In the genomic region with DNA sequence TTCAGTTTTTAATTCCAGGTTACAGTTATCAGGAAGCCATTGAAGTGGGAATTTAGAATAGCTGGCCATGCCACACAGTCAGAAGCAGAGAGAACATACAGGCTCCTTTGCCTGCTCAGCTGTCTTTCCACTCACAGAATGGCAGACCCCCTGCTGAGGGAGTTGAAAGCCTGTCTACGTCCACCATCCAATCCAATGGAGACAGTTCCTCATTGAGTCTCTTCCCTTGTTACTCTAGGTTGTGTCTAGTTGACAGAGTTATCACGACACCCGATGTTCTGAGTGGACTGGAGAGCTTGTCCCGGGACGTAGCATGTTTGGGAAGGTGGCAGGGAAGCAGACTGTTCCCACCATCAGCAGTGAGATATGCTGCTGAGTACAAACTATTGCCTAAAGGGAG, we compare ENCODE assay signal across 33 mouse cellular contexts. TPM values are rescaled to one million over a fixed set of nuclear protein-coding genes. Genes with fewer than 3 reads are reported as not detected.
DNase-seq lines count a peak whose midpoint lies in the region; TF ChIP-seq lines count a peak whose summit lies in the region.
"Had no signal": no experiment of that assay in that cellular context is flagged by ENCODE, and none has a peak within 500 bp of the region (broad histone marks: within the 10 kb centered on the region; RNA-seq: fewer than 3 reads in every experiment).

No protein-coding gene starts in this region.

- no peak for DNase-seq in layer of hippocampus, adult 2 months (ENCODE audit: low spot score in 2 of 2)
- DNase-seq in layer of hippocampus, postnatal 10 days (ENCODE audit: low spot score in 2 of 2): no peak
- DNase-seq in retina, postnatal 1 day: peak; percentile 25
- no peak for DNase-seq in retina, embryonic 14.5 days (ENCODE audit: low spot score)
- no peak for DNase-seq in ovary, adult 18-20 months (ENCODE audit: low spot score)
- DNase-seq in kidney, adult 8-10 months: no peak
- DNase-seq: adrenal gland, postnatal 14 days; B cell, adult 2 months; cerebellum, adult 11 months; cerebellum, adult 9-10 months; cerebellum, postnatal 36 days; gastrocnemius, postnatal 36 days; heart, postnatal 14 days; kidney, adult 9 months; kidney, postnatal 14 days; liver; right cerebral cortex, adult 18-20 months; thymus, postnatal 4 days had no signal

- H3K79me2 ChIP-seq in macrophage (ENCODE audit: inconsistent target): peaks cover 2% of the 10 kb centered on the region; the same call in 1 of the 2 replicates

- H3K36me3 ChIP-seq in macrophage (ENCODE audit: inconsistent target): peaks cover 1% of the 10 kb centered on the region; the same call in 1 of the 2 replicates
- H3K36me3 ChIP-seq: lung, embryonic 15.5 days; midbrain, embryonic 13.5 days had no signal

- 82% methylated on average over 5 of the region's 5 CpGs for WGBS in macrophage (ENCODE audit: missing documents)

- TF ChIP-seq CTCF in layer of hippocampus, adult 2 months (conservative IDR thresholded peaks at IDR 0.05): no peak

- H3K4me3 ChIP-seq in layer of hippocampus, adult 2 months: no peak overlapping the region
- H3K4me3 ChIP-seq in macrophage (ENCODE audit: inconsistent target): no peak overlapping the region
- H3K4me3 ChIP-seq: forebrain, embryonic 13.5 days; lung, embryonic 15.5 days; midbrain, embryonic 13.5 days had no signal

- 0 out of 2 replicates have a peak overlapping the region, but pooled peaks have one; percentile 7 for H3K27ac ChIP-seq in layer of hippocampus, adult 2 months
- peak overlapping the region; percentile 96 for H3K27ac ChIP-seq in macrophage
- H3K27ac ChIP-seq: forebrain, embryonic 13.5 days; hindbrain, postnatal 0 days; liver, embryonic 14.5 days; lung, embryonic 15.5 days; midbrain, embryonic 13.5 days had no signal

RNA-seq across cellular contexts. Expression of a gene that starts 4.8 kb away (rescaled TPM):
- 1 to 10 TPM; 1.7 to 2.4 TPM for total RNA-seq in layer of hippocampus, adult 2 months (2021)
- total RNA-seq in layer of hippocampus, postnatal 10 days (2021): under 1 TPM; 0.54 to 0.80 TPM
- total RNA-seq in macrophage (2018; cell fraction: chromatin; rRNA removed): 100 to 1,000 TPM in 11 of 26 experiments, 10 to 100 TPM in 14, 1 to 10 TPM in 1; 9.6 to 286 (median 85.2) TPM
- total RNA-seq in macrophage (2018; cell fraction: cytosol; rRNA removed): 100 to 1,000 TPM in 13 of 26 experiments, 10 to 100 TPM in 13; 35.3 to 269 (median 99.3) TPM
- 100 to 1,000 TPM in 15 of 26 experiments, 10 to 100 TPM in 11; 38.6 to 490 (median 169) TPM for total RNA-seq in macrophage (2018; cell fraction: nucleus; rRNA removed)
- 34.5 to 71.7 TPM (median 59.9 TPM) in 3 replicates for polyA plus RNA-seq in macrophage (2018)

RNA-seq across cellular contexts. Expression of a gene that starts 7.5 kb away (rescaled TPM):
- 1 to 10 TPM; 5.2 to 6.0 TPM for total RNA-seq in layer of hippocampus, adult 2 months (2021)
- total RNA-seq in layer of hippocampus, postnatal 10 days (2021): 1 to 10 TPM; 2.4 to 2.9 TPM
- total RNA-seq in macrophage (2018; cell fraction: chromatin; rRNA removed): 100 to 1,000 TPM in 18 of 26 experiments, 10 to 100 TPM in 8; 50.2 to 670 (median 341) TPM
- total RNA-seq in macrophage (2018; cell fraction: cytosol; rRNA removed): 1,000 to 10,000 TPM in 9 of 26 experiments, 100 to 1,000 TPM in 17; 312 to 1,199 (median 634) TPM
- 1,000 to 10,000 TPM in 10 of 26 experiments, 100 to 1,000 TPM in 16; 253 to 1,712 (median 806) TPM for total RNA-seq in macrophage (2018; cell fraction: nucleus; rRNA removed)
- polyA plus RNA-seq in macrophage (2018): 196 to 602 TPM (median 274 TPM) in 3 replicates

RNA-seq across cellular contexts. Expression of a gene that starts 17.4 kb away (rescaled TPM):
- total RNA-seq in layer of hippocampus, adult 2 months (2021): 10 to 100 TPM in 1 of 2 experiments, 1 to 10 TPM in 1; 9.1 to 10.3 TPM
- total RNA-seq in layer of hippocampus, postnatal 10 days (2021): 1 to 10 TPM; 8.2 to 9.0 TPM
- total RNA-seq in macrophage (2018; cell fraction: chromatin; rRNA removed): 100 to 1,000 TPM in 12 of 26 experiments, 10 to 100 TPM in 14; 10.8 to 389 (median 88.2) TPM
- total RNA-seq in macrophage (2018; cell fraction: cytosol; rRNA removed): 1,000 to 10,000 TPM in 3 of 26 experiments, 100 to 1,000 TPM in 22, 10 to 100 TPM in 1; 90.6 to 1,092 (median 380) TPM
- 100 to 1,000 TPM in 15 of 26 experiments, 10 to 100 TPM in 11; 33.8 to 808 (median 308) TPM for total RNA-seq in macrophage (2018; cell fraction: nucleus; rRNA removed)
- 56.5 to 198 TPM (median 94.0 TPM) in 3 replicates for polyA plus RNA-seq in macrophage (2018)

RNA-seq across cellular contexts. Expression of a gene that starts 17.6 kb away (rescaled TPM):
- not detected for total RNA-seq in layer of hippocampus, adult 2 months (2021)
- total RNA-seq in layer of hippocampus, postnatal 10 days (2021): not detected
- 1 to 10 TPM in 14 of 26 experiments, under 1 TPM in 5, not detected in 7; 0.55 to 7.0 (median 2.0) TPM for total RNA-seq in macrophage (2018; cell fraction: chromatin; rRNA removed)
- total RNA-seq in macrophage (2018; cell fraction: cytosol; rRNA removed): under 1 TPM in 10 of 26 experiments, not detected in 16; 0.08 to 0.33 (median 0.10) TPM
- 1 to 10 TPM in 16 of 26 experiments, under 1 TPM in 6, not detected in 4; 0.40 to 4.7 (median 2.0) TPM for total RNA-seq in macrophage (2018; cell fraction: nucleus; rRNA removed)
- not detected in 3 replicates for polyA plus RNA-seq in macrophage (2018)
- total RNA-seq: adrenal gland, postnatal 14 days; gastrocnemius, postnatal 36 days; heart, adult 8-10 months; heart, postnatal 14 days; hindbrain, postnatal 0 days; layer of hippocampus, postnatal 14 days; left cerebral cortex, postnatal 10 days had no signal
- polyA plus RNA-seq: embryonic facial prominence, embryonic 11.5 days; forebrain, embryonic 13.5 days; heart, embryonic 14.5 days; hindbrain, embryonic 11.5 days; hindbrain, postnatal 0 days; limb, embryonic 11.5 days; liver, embryonic 14.5 days; lung, embryonic 15.5 days; midbrain, embryonic 13.5 days; neural tube, embryonic 14.5 days had no signal

RNA-seq across cellular contexts. Expression of a gene that starts 33.0 kb away (rescaled TPM):
- total RNA-seq in layer of hippocampus, adult 2 months (2021): 1 to 10 TPM; 1.6 to 1.7 TPM
- total RNA-seq in layer of hippocampus, postnatal 10 days (2021): under 1 TPM; 0.30 to 0.65 TPM
- under 1 TPM in 1 of 26 experiments, not detected in 25; 0.63 TPM for total RNA-seq in macrophage (2018; cell fraction: chromatin; rRNA removed)
- under 1 TPM in 25 of 26 experiments, not detected in 1; 0.14 to 0.82 (median 0.40) TPM for total RNA-seq in macrophage (2018; cell fraction: cytosol; rRNA removed)
- 1 to 10 TPM in 2 of 26 experiments, under 1 TPM in 10, not detected in 14; 0.44 to 1.4 (median 0.74) TPM for total RNA-seq in macrophage (2018; cell fraction: nucleus; rRNA removed)
- polyA plus RNA-seq in macrophage (2018): 0.16 to 0.64 TPM (median 0.34 TPM) in 3 replicates
- total RNA-seq: hindbrain, postnatal 0 days; left cerebral cortex, postnatal 10 days; megakaryocyte-erythroid progenitor cell, adult 5-6 weeks had no signal
- polyA plus RNA-seq: embryonic facial prominence, embryonic 11.5 days; forebrain, embryonic 13.5 days; heart, embryonic 14.5 days; hindbrain, embryonic 11.5 days; hindbrain, postnatal 0 days; limb, embryonic 11.5 days; lung, embryonic 15.5 days; midbrain, embryonic 13.5 days; neural tube, embryonic 14.5 days had no signal
